Comparison of ENCODE assay signal across 17 mouse cellular contexts in genomic region chr10:81592631-81593030, GRCm38 (mm10). TPM values are rescaled to one million over a fixed set of nuclear protein-coding genes. Genes with fewer than 3 reads are reported as not detected.
A peak's percentile ranks its signal among the peaks of the same experiment; 100 is the strongest.
DNase-seq lines count a peak whose midpoint lies in the region; TF ChIP-seq lines count a peak whose summit lies in the region.
"Had no signal": no experiment of that assay in that cellular context is flagged by ENCODE, and none has a peak within 500 bp of the region (broad histone marks: within the 10 kb centered on the region; RNA-seq: fewer than 3 reads in every experiment).

No protein-coding gene starts in this region.

- no peaks in the 10 kb centered on the region for H3K27me3 ChIP-seq in cerebellum, adult 2 months (ENCODE audit: control insufficient read depth, insufficient read depth, low read length)
- H3K27me3 ChIP-seq: Patski had no signal

- TF ChIP-seq CTCF in cerebellum, adult 2 months (IDR thresholded peaks at IDR 0.05; ENCODE audit: borderline replicate concordance, insufficient read depth, low read depth, low read length) = no peak

- peak; percentile 24 for DNase-seq in cerebellum, adult 11 months
- DNase-seq in cerebellum, postnatal 4 days (ENCODE audit: low spot score in 2 of 2) = no peak
- peak; percentile 25 to 28 for DNase-seq in cerebellum, adult 2 months
- no peak for DNase-seq in cerebellum, postnatal 36 days
- peak; percentile 90 for DNase-seq in heart, adult 11 months
- DNase-seq in heart, postnatal 4 days = no peak
- DNase-seq: adrenal gland, adult 8-10 months; adrenal gland, postnatal 14 days; adrenal gland, postnatal 36 days; B cell, adult 2 months; embryo, embryonic 11 days had no signal

- no peak overlapping the region for H3K4me3 ChIP-seq in cerebellum, adult 2 months (replicated peaks; ENCODE audit: insufficient read depth, low read depth, low read length)
- H3K4me3 ChIP-seq: embryonic facial prominence, embryonic 13.5 days; embryonic facial prominence, embryonic 15.5 days; erythroblast, embryonic 14.5 days; forebrain, embryonic 10.5 days; forebrain, embryonic 12.5 days had no signal

- H3K4me1 ChIP-seq in cerebellum, adult 2 months (ENCODE audit: control insufficient read depth, insufficient read depth, low read length) = peaks cover 38% of the 10 kb centered on the region

- H3K27ac ChIP-seq in cerebellum, adult 2 months (ENCODE audit: insufficient read depth, low read length) = no peak overlapping the region
- H3K27ac ChIP-seq: embryonic facial prominence, embryonic 13.5 days; embryonic facial prominence, embryonic 15.5 days; forebrain, embryonic 10.5 days; forebrain, embryonic 12.5 days had no signal

- 71% methylated on average over 7 of the region's 7 CpGs for WGBS in cerebellum, adult 2 months

- no peak for TF ChIP-seq POLR2A in cerebellum, adult 2 months (IDR thresholded peaks at IDR 0.05; ENCODE audit: borderline replicate concordance, insufficient read depth, low read length)

RNA-seq across cellular contexts. Expression of gene Tle6, which starts 8.2 kb away (rescaled TPM):
- polyA plus RNA-seq in cerebellum, adult 2 months (2012; rRNA removed) = 8.7 and 9.6 TPM in 2 replicates
- total RNA-seq in heart, postnatal 4 days (2021) = 10 to 100 TPM in 1 of 2 experiments, 1 to 10 TPM in 1; 7.2 to 10.6 TPM

RNA-seq across cellular contexts. Expression of gene BC025920, which starts 13.4 kb away (rescaled TPM):
- 3.6 and 3.7 TPM in 2 replicates for polyA plus RNA-seq in cerebellum, adult 2 months (2012; rRNA removed)
- total RNA-seq in heart, postnatal 4 days (2021) = 1 to 10 TPM; 1.2 to 1.3 TPM

RNA-seq across cellular contexts. Expression of gene Tle2, which starts 18.3 kb away (rescaled TPM):
- polyA plus RNA-seq in cerebellum, adult 2 months (2012; rRNA removed) = 282 and 321 TPM in 2 replicates
- 10 to 100 TPM; 15.3 to 17.1 TPM for total RNA-seq in heart, postnatal 4 days (2021)

RNA-seq across cellular contexts. Expression of gene Aes, which starts 33.3 kb away (rescaled TPM):
- polyA plus RNA-seq in cerebellum, adult 2 months (2012; rRNA removed) = 1,117 and 1,168 TPM in 2 replicates
- 100 to 1,000 TPM; 821 to 843 TPM for total RNA-seq in heart, postnatal 4 days (2021)

RNA-seq across cellular contexts. Expression of gene Sirt6, which starts 35.0 kb away (rescaled TPM):
- 35.4 and 38.5 TPM in 2 replicates for polyA plus RNA-seq in cerebellum, adult 2 months (2012; rRNA removed)
- total RNA-seq in heart, postnatal 4 days (2021) = 10 to 100 TPM; 16.8 to 17.0 TPM

Comparison
In these comparisons a context has a peak if more than half of its experiments do, and no peak if none do; other contexts are left out.
1. DNase-seq: peak in cerebellum, adult 11 months (single experiment), cerebellum, adult 2 months (2 of 2) and heart, adult 11 months (single experiment); none in cerebellum, postnatal 4 days (0 of 2), cerebellum, postnatal 36 days (0 of 2) and heart, postnatal 4 days (single experiment).